Mouse (Mus musculus) embryonic facial prominence, embryonic 11.5 days (tissue): ENCODE data around the gene Prss33. TPM values are rescaled to one million over a fixed set of nuclear protein-coding genes. Genes with fewer than 3 reads are reported as not detected.
"Not testable (repeated sequence)": the region's sequence is repeated elsewhere in the genome, so short reads cannot be mapped to it uniquely, and the experiment has no call there.

ENCODE experiments used
- ATAC-seq: fragments of 200-750 bp; cut with Nextera tagmentation; replicated peaks from 2 replicates; pipeline ENCODE4 v1.8.0; 2017; ENCODE audit warnings: low read depth; ENCODE audit not compliant: insufficient number of reproducible peaks, low FRiP score, low TSS enrichment
- DNase-seq: peaks from one replicate; pipeline ENCODE4 v3.0.0-alpha.2; 2015; ENCODE audit warnings: low spot score
- H3K27ac ChIP-seq: fragments of 300-500 bp; sonication (generic); replicated peaks from 2 replicates; pipeline ENCODE4 v1.5.1; 2014; ENCODE audit warnings: mild to moderate bottlenecking, low read depth, low read length, control low read depth
- H3K27me3 ChIP-seq: fragments of 300-500 bp; sonication (generic); 2 replicates; pipeline ENCODE4 v1.6.1; 2014; ENCODE audit warnings: mild to moderate bottlenecking, low read length, moderate library complexity, mixed read lengths; ENCODE audit not compliant: control insufficient read depth, insufficient read depth
- H3K36me3 ChIP-seq: fragments of 300-500 bp; sonication (generic); replicated peaks from 2 replicates; pipeline ENCODE4 v1.6.1; 2014; ENCODE audit warnings: low read depth, mild to moderate bottlenecking, low read length, moderate library complexity, mixed read lengths; ENCODE audit not compliant: control insufficient read depth, insufficient read depth
- H3K4me1 ChIP-seq: fragments of 300-500 bp; sonication (generic); 2 replicates; pipeline ENCODE4 v1.6.1; 2014; ENCODE audit warnings: low read length, mixed read lengths; ENCODE audit not compliant: control insufficient read depth, insufficient read depth
- H3K4me2 ChIP-seq: fragments of 300-500 bp; sonication (generic); 2 replicates; pipeline ENCODE4 v1.6.1; 2014; ENCODE audit warnings: low read depth, mild to moderate bottlenecking, control low read depth, low read length, moderate library complexity
- H3K4me3 ChIP-seq: fragments of 300-500 bp; sonication (generic); 2 replicates; pipeline ENCODE4 v1.5.1; 2014; ENCODE audit warnings: low read depth, low read length, control low read depth
- H3K9ac ChIP-seq: fragments of 300-500 bp; sonication (generic); replicated peaks from 2 replicates; pipeline ENCODE4 v1.6.1; 2014; ENCODE audit warnings: mild to moderate bottlenecking, control low read depth, low read length
- H3K9me3 ChIP-seq: fragments of 300-500 bp; sonication (generic); replicated peaks from 2 replicates; pipeline ENCODE4 v1.6.1; 2016; ENCODE audit warnings: mild to moderate bottlenecking, low read length, inconsistent platforms, mixed read lengths; ENCODE audit not compliant: control insufficient read depth
- WGBS: fragments of 180-500 bp; shearing (Covaris S2); extraction: QIAGEN DNeasy Blood & Tissue Kit; methylation state at CpG from one replicate; pipeline ENCODE4 v1.1.7; 2014; 5-methylcytosine and 5-hydroxymethylcytosine counted together
- polyA plus RNA-seq: library from polyadenylated mRNA; unstranded; fragments of >200 nt; fragmentation: Nextera tagmentation; extraction: Ambion mirVana; gene quantifications from 2 replicates; pipeline ENCODE4 v1.2.1, GENCODE M21; 2014

Gene Prss33
- 0.29 TPM in 1 of 2 replicates, not detected in the other for polyA plus RNA-seq

DNA sequence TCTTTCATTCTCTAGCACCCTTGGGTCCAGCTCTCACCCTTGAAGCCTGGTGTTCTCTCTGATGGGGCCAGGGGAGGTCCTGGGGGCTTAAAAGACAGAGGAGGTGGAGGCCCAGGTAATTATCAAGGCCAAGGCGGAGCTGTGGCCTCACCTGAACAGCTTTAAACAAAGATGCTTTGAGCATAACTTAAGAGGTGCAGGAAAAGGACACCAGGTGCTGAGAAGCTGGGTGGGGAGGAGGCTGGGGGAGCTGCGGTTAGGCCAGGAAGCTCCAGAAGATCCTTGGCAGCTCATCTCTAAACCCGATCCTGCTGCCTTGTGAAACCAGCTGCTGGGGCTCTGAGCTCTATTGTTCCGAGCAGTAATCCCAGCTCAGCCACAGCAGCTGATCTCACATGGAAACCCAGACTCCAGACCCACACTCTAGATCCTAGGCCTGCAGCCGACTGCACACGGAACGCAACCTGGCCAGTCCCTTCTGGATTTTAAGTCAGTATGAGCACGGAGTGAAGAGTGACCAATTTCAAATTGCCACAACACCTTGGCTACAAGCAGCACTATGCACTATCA, at the start of gene Prss33:
Gene Prss33, minus strand, starts transcription at position 51 of the 570 bp plus-strand sequence.
- 65% methylated on average over 8 of the region's 8 CpGs for WGBS
- Histone ChIP-seq H3K27me3 (no peaks in the 10 kb centered on the region), H3K27ac (no peak within 1 kb of the TSS), H3K4me3 (no peak within 1 kb of the TSS), H3K9me3 (no peaks in the 10 kb centered on the region), H3K4me2 (no peak within 1 kb of the TSS), H3K4me1 (no peaks in the 10 kb centered on the region), H3K36me3 (no peaks in the 10 kb centered on the region), H3K9ac (peak within 1 kb of the TSS; percentile 15; the same call in 1 of the 2 replicates)
- ATAC-seq, result no peak
- DNase-seq, result no peak

DNA sequence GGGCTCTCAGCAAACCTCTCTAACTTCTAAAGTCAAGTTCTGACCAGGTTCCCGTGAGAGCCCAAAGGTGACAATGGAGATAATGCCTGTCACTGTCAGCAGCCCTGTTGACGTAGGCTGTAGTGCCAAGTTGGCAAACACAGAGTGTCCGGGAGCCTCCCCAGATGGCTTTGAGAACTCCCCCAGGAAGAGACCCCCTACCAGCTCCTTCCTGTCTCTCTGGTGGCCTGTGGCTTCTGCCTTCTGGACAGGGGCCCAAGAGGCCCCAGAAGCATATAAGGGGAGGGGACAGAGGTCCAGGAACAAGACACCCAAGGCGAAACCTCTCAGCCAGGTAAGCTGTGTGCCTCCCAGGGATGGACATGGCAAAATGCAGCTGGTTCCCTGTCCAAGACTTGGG, 44.7 kb upstream of the Prss33 start, which contains the start of the genes Dcpp1 and Dcpp2:
Gene Dcpp1, plus strand, starts transcription at position 301 of the 400 bp plus-strand sequence.
Gene Dcpp2, plus strand, starts transcription at position 305 of the 400 bp plus-strand sequence.
- not testable (repeated sequence) for H3K27ac ChIP-seq, H3K4me3 ChIP-seq, H3K27me3 ChIP-seq, DNase-seq, H3K4me2 ChIP-seq, H3K9ac ChIP-seq, H3K9me3 ChIP-seq, H3K36me3 ChIP-seq, ATAC-seq, H3K4me1 ChIP-seq
- WGBS, result 77% methylated on average over 4 of the region's 4 CpGs

DNA sequence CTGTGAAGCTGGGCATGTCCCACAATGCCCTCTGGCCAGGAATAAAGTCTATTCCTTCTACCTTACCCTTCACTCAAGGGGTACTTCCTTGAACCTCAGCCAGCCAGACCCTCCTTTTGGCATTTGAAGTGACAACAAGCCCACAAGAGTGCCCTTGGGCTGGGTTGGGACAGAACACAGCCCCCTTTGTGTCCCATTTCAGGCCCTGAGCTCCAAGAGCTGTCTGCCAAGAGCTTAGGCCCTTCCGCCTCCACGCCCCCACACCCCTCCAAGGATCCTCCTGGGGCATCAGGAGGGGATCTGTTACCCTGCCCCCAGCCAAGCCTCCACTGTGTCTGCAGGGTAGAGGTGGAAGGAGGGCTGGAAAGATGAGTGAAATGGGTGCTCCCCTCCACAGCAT, 41.3 kb upstream of the Prss33 start:
- Histone ChIP-seq H3K27ac (no peak overlapping the region), H3K9ac (no peak overlapping the region), H3K4me1 (no peaks in the 10 kb centered on the region), H3K4me3 (no peak overlapping the region), H3K36me3 (no peaks in the 10 kb centered on the region), H3K27me3 (no peaks in the 10 kb centered on the region), H3K4me2 (no peak overlapping the region), H3K9me3 (no peaks in the 10 kb centered on the region)
- WGBS, result 75% methylated on average over 2 of the region's 2 CpGs
- ATAC-seq (no peak), DNase-seq (no peak)

DNA sequence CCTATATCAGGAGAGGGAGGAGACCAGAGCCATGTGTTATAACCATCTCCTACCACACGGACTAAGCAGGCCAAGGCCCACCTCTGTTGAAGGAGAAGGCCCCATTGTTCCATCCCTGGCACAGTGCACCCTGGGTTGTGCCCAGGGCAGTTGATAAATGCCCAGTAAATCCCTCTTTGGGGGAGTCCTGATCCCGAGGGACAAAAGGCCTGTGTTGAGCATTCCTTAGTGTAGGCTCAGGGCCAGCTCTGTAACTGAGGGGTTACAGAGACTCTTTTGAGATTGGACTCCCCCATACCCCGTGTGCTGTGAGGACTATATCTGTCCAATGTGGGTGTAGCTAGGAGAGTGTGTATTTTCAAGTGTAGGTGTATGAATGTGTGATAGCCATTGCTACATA, 40.9 kb upstream of the Prss33 start:
- no peak overlapping the region for H3K9ac ChIP-seq
- ATAC-seq, result no peak
- no peaks in the 10 kb centered on the region for H3K36me3 ChIP-seq
- no peaks in the 10 kb centered on the region for H3K9me3 ChIP-seq
- H3K27ac ChIP-seq, result no peak overlapping the region
- no peak overlapping the region for H3K4me3 ChIP-seq
- no peak for DNase-seq
- no peak overlapping the region for H3K4me2 ChIP-seq
- H3K4me1 ChIP-seq, result no peaks in the 10 kb centered on the region
- 50% methylated on average over 3 of the region's 3 CpGs for WGBS
- H3K27me3 ChIP-seq, result no peaks in the 10 kb centered on the region

DNA sequence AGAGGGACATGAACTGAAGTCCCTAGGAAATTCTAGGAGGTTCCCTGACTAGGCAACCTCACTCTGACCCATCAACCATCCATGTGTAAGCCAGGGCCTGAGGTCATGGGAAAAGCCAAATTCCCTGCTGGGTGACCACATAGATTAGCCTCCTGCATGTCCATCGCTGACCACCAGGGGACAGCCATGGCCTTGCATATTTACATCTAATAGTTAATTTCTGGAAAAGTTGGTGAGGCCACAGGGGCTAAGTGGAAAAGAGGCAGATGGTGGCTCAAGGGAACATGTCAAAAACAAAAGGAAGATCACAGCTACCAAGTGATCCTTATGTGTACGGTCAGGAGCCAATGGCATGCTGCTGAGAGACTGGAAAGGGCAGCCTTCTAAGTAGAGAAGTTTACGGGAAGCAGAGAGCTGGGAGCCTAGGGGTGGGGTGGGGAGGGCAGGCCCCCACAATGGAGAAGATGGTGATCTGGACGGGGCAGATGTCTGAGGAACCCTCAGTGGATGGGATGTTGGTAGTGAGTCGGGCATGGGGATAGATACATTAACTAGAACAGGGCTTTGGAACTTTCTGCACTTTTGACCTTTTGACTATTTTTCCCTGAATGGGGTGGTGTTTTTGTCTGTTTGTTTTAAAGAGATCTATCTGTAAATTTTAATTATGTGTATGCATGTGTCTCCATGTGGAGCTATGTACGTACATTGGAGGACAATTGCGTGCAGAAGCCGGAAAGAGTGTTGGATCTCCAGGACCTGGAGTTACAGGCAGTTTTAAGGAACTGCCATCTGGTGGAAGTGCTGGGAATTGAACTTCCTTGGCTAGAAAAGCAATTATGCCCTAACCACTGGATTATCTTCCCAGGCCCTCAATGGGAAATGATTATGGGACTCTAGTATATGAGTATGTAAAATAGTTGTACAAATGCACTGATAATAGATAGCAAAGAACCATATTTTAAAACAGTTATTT, 38.3 kb upstream of the Prss33 start:
- Histone ChIP-seq H3K4me3 (no peak overlapping the region), H3K36me3 (no peaks in the 10 kb centered on the region), H3K9me3 (no peaks in the 10 kb centered on the region), H3K4me2 (no peak overlapping the region), H3K27me3 (no peaks in the 10 kb centered on the region), H3K27ac (no peak overlapping the region), H3K4me1 (no peaks in the 10 kb centered on the region), H3K9ac (no peak overlapping the region)
- 50% methylated on average over 8 of the region's 8 CpGs for WGBS
- ATAC-seq, result no peak; the same call in 1 of the 2 replicates
- DNase-seq, result peak; percentile 68

DNA sequence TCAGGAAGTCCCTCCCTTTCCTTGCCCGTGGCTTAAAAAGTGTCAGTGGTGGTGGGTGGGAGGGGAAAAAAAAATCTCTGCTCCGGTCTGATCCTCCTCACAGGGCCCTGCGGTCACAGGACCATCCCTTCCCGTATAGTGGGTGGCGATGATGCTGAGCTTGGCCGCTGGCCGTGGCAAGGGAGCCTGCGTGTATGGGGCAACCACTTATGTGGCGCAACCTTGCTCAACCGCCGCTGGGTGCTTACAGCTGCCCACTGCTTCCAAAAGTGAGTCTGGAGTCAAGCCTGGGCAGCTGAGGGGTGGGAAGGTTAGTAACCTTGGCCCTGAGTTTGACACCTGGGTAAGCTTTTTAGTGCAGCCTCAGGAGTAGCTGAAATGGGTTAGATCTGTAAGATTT, 32.7 kb upstream of the Prss33 start:
- WGBS, result 90% methylated on average over 11 of the region's 11 CpGs
- no peak overlapping the region for H3K27ac ChIP-seq
- H3K4me1 ChIP-seq, result no peaks in the 10 kb centered on the region
- DNase-seq (no peak), ATAC-seq (no peak)
- no peaks in the 10 kb centered on the region for H3K27me3 ChIP-seq
- H3K4me2 ChIP-seq, result no peak overlapping the region
- no peaks in the 10 kb centered on the region for H3K36me3 ChIP-seq
- H3K9ac ChIP-seq, result no peak overlapping the region
- H3K9me3 ChIP-seq, result no peaks in the 10 kb centered on the region
- no peak overlapping the region for H3K4me3 ChIP-seq

DNA sequence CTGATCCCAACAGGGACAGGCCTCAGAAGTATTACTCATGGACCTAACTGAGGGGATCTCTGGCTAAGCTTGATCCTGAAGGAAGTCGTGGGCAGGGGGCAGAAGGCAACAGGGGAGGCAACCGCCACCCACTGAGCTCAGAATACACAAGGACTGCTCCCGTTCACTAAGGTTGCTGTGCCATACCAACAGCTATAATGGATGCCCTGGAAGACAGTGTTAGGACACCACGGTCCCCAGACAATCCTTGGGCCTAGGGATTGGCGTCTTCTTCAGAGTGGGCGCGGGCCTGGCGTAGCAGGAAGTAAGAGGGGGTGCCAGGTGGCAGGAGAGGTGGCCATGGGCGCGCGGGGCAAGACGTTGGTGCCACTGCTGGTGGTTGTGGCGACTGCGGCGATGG, 31.9 kb upstream of the Prss33 start, which contains the start of gene Prss21:
Gene Prss21, plus strand, starts transcription at position 301 of the 400 bp plus-strand sequence.
- H3K4me2 ChIP-seq, result no peak within 1 kb of the TSS
- H3K4me3 ChIP-seq, result no peak within 1 kb of the TSS
- no peaks in the 10 kb centered on the region for H3K4me1 ChIP-seq
- DNase-seq, result no peak
- WGBS, result 85% methylated on average over 15 of the region's 15 CpGs
- H3K27ac ChIP-seq, result no peak within 1 kb of the TSS
- H3K36me3 ChIP-seq, result no peaks in the 10 kb centered on the region
- no peak for ATAC-seq
- no peaks in the 10 kb centered on the region for H3K9me3 ChIP-seq
- H3K27me3 ChIP-seq, result no peaks in the 10 kb centered on the region
- no peak within 1 kb of the TSS for H3K9ac ChIP-seq

DNA sequence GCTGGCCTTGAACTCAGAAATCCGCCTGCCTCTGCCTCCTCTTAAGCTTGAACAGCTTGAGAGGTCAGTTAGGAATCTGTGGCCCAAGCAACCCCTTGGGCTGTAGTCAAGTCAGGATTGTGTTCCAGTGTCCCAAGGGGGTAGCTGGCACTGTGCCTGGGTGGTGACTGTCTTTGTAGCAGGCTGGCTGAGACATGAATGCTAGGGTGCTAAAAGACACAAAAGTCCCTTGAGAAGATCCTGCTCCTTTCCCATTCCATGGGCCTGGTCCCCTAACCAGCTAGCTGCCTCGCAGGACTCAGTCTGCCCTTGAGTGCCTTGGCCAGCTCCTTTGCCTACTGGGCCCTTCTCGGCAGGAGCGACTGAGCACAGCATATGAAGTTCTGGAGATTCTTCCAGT, 27.1 kb upstream of the Prss33 start:
- Histone ChIP-seq H3K4me3 (no peak overlapping the region), H3K4me1 (no peaks in the 10 kb centered on the region), H3K27me3 (no peaks in the 10 kb centered on the region), H3K4me2 (no peak overlapping the region), H3K9me3 (no peaks in the 10 kb centered on the region), H3K36me3 (no peaks in the 10 kb centered on the region), H3K27ac (no peak overlapping the region), H3K9ac (no peak overlapping the region)
- DNase-seq (no peak), ATAC-seq (no peak)
- 92% methylated on average over 4 of the region's 4 CpGs for WGBS
